Mouse (Mus musculus) heart, embryonic 10.5 days (tissue): Measurements from ENCODE around the gene Vmn1r69. TPM values are rescaled to one million over a fixed set of nuclear protein-coding genes. Genes with fewer than 3 reads are reported as not detected.

ENCODE experiments used
- DNase-seq: peaks from one replicate; pipeline ENCODE4 v3.0.0-alpha.2; 2017; ENCODE audit warnings: low spot score
- H3K27ac ChIP-seq: fragments of 300-500 bp; sonication (generic); 2 replicates; pipeline ENCODE4 v1.5.1; 2016; ENCODE audit warnings: mild to moderate bottlenecking
- H3K27me3 ChIP-seq: fragments of 300-500 bp; sonication (generic); 2 replicates; pipeline ENCODE4 v1.6.1; 2016; ENCODE audit warnings: mild to moderate bottlenecking; ENCODE audit not compliant: poor library complexity, insufficient read depth, severe bottlenecking
- H3K36me3 ChIP-seq: fragments of 300-500 bp; sonication (generic); 2 replicates; pipeline ENCODE4 v1.6.1; 2016; ENCODE audit warnings: mild to moderate bottlenecking, moderate library complexity
- H3K4me1 ChIP-seq: fragments of 300-500 bp; sonication (generic); 2 replicates; pipeline ENCODE4 v1.6.1; 2016; ENCODE audit warnings: mild to moderate bottlenecking
- H3K4me3 ChIP-seq: fragments of 300-500 bp; sonication (generic); 2 replicates; pipeline ENCODE4 v1.5.1; 2016; ENCODE audit warnings: mild to moderate bottlenecking, moderate library complexity
- H3K9me3 ChIP-seq: fragments of 300-500 bp; sonication (generic); 2 replicates; pipeline ENCODE4 v1.6.1; 2016; ENCODE audit warnings: mild to moderate bottlenecking, moderate library complexity
- WGBS: fragments of 180-500 bp; shearing (Covaris S2); methylation state at CpG from one replicate; pipeline ENCODE4 v1.1.7; 2016; 5-methylcytosine and 5-hydroxymethylcytosine counted together
- polyA plus RNA-seq: library from polyadenylated mRNA; unstranded; fragments of >200 nt; fragmentation: Nextera tagmentation; extraction: Ambion mirVana; gene quantifications from 2 replicates; pipeline ENCODE4 v1.2.1, GENCODE M21; 2016

The Vmn1r69 gene
- polyA plus RNA-seq, result not detected in 2 replicates

- Histone ChIP-seq H3K36me3 (no peaks in the 10 kb centered on the region), H3K4me1 (no peaks in the 10 kb centered on the region), H3K4me3 (no peak within 1 kb of the TSS), H3K27ac (no peak within 1 kb of the TSS), H3K27me3 (no peaks in the 10 kb centered on the region), H3K9me3 (peaks cover 15% of the 10 kb centered on the region)
- DNase-seq, result no peak
These were observed at the start of gene Vmn1r69 for GRCm38 (mm10) chr7:10613559-10613958. TSS of gene Vmn1r69 (minus strand) at chr7:10613659.

GRCm38 (mm10) chr7:10631232-10631631, 17.8 kb upstream of the Vmn1r69 start, which contains the start of gene Vmn1r70:
TSS of gene Vmn1r70 (plus strand) at chr7:10631532.
- H3K27me3 ChIP-seq, result no peaks in the 10 kb centered on the region
- no peaks in the 10 kb centered on the region for H3K4me1 ChIP-seq
- H3K9me3 ChIP-seq, result peaks cover 16% of the 10 kb centered on the region
- H3K4me3 ChIP-seq, result no peak within 1 kb of the TSS
- no peak for DNase-seq
- 65% methylated on average over 1 of the region's 1 CpGs for WGBS
- no peaks in the 10 kb centered on the region for H3K36me3 ChIP-seq
- H3K27ac ChIP-seq, result no peak within 1 kb of the TSS

GRCm38 (mm10) chr7:10558385-10558784, 55.1 kb downstream of the Vmn1r69 start, which contains the start of gene Vmn1r68:
TSS of gene Vmn1r68 (minus strand) at chr7:10558485.
- Histone ChIP-seq H3K9me3 (no peaks in the 10 kb centered on the region; the same call in 1 of the 2 replicates), H3K36me3 (no peaks in the 10 kb centered on the region), H3K4me3 (no peak within 1 kb of the TSS), H3K27ac (no peak within 1 kb of the TSS), H3K4me1 (no peaks in the 10 kb centered on the region), H3K27me3 (no peaks in the 10 kb centered on the region)
- no peak for DNase-seq
- WGBS, result 73% methylated on average over 2 of the region's 2 CpGs

Other genes starting within 250 kb of the Vmn1r69 start
- not detected in 2 replicates for gene Vmn1r67, start 170.3 kb downstream of the Vmn1r69 start, polyA plus RNA-seq
- 9.3 and 12.9 TPM in 2 replicates for gene Zik1, start 118.3 kb downstream of the Vmn1r69 start, polyA plus RNA-seq
- gene Vmn1r68, start 55.2 kb downstream of the Vmn1r69 start, polyA plus RNA-seq, result not detected in 2 replicates
- gene Vmn1r70, start 17.9 kb upstream of the Vmn1r69 start, polyA plus RNA-seq, result not detected in 2 replicates
- gene Nlrp4b, start 74.1 kb upstream of the Vmn1r69 start, polyA plus RNA-seq, result not detected in 2 replicates
- not detected in 2 replicates for gene Vmn1r71, start 140.7 kb upstream of the Vmn1r69 start, polyA plus RNA-seq